Mouse (Mus musculus): ENCODE data around the gene Sfn.
"Not testable (repeated sequence)": the region's sequence is repeated elsewhere in the genome, so short reads cannot be mapped to it uniquely, and the experiment has no call there.

Sfn gene

DNA sequence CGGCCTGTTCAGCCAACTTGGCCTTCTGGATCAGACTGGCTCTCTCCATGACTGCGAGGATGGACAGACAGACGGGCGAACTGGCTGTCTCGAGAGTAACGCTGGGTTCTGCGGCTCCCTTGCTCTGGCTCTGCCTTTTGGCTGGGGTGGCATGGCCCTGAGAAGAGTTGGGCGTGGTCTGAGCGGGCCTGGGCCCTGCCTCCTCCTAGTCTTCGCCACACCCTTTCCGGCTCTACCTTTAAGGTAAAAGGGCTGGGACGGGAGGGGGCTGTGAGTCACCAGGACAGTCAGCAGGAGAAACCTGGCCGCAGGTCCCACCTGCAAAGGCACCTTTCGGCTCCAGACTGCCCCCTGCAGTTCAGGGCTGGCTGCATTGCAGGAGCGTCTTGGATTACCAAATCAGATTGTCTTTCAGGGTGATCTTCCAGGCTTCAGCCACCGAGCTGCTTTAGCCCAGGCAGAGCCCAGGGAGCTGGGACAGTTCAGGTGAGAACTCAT is at the start of gene Sfn:
Gene Sfn (minus strand): TSS at position 448 of the 498 bp plus-strand sequence.
- DNase-seq = peak; percentile 80 to 89

DNA sequence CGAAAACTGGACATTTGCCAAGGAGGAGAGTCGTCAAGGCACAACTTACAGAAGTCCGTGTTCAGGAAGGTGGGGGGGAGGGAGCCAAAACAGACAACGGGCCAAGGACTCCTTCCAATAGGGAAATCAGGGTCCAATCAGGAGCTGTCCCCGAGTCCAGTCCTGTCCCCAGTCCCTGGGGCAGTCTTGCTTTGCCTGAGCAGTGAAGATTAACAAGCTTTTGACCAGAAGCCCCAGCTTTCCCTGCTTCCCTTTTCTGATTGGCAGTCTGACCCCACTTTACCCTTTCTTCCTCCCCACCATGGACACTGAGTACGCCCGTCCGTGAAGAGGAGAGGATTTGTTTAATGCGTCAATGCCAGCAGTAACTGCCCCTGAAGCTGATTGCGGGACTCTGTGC is 49.5 kb upstream of the Sfn start:
- DNase-seq = no peak

DNA sequence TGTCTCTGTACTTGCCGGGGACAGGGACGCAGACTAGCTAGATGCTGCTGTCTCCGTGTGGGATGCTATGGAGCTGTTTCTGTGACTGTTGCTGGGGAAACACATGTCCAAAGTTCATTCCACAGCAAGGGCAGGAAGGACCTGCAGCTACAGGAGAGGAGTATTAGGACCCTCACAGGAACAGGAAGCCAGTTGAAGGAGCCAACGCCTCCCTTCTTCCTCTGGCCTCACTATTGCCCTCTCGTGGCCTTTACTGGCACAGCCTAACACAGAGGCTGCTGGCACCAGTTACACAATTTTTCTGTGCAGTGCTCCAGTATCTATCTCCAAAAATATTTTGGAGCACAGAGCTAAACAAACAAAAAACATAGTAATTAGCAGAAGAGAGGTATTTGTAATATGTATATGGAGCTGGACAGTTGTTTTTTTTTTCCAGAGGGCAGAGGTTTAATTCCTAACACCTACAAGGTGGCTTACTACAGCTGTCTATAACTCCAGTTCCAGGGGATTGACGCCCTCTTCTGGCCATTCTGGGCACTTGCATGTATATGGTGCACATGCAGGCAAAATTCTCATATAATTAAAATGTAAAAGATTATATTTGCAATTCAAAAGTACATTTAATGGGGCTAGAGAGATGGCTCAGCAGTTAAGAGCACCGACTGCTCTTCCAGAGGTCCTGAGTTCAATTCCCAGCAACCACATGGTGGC is 48.2 kb upstream of the Sfn start, which contains the start of gene Zdhhc18:
Gene Zdhhc18 (minus strand): TSS at position 166 of the 711 bp plus-strand sequence.
- peak; percentile 87 to 92 for DNase-seq

DNA sequence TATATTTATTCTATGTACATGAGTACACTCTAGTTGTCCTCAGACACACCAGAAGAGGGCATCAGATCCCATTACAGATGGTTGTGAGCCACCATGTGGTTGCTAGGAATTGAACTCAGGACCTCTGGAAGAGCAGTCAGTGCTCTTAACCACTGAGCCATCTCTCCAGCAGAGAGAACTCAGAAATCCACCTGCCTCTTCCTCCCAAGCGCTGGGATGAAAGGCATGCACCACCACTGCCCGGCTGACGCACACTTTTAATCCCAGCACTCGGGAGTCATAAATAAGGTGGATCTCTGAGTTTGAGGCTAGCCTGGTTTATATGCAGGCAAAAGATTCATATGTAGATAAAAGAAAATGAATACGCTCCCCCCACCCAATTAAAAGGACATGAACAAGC is 47.5 kb upstream of the Sfn start:
- not testable (repeated sequence) for DNase-seq

GRCm38 (mm10) chr4:133645680-133646079 is 43.7 kb upstream of the Sfn start:
- DNase-seq = no peak

DNA sequence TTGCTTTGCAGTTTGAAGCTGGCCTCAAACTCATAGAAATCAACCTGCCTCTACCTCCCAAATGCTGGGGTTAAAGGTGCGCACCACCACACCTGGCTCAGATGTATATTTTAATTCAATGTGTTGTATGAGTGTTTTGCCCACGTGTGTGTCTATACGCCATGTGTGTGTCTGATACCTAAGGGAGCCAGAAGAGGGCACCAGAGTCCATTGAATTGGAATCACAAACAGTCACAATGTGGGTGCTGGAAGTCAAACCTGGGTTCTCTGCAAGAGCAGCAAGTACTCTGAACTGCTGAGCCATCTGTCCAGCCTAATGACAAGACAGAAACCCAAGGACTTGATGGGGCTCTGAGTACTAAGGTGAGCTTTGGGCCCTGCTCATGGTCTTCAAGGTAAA is 43.2 kb upstream of the Sfn start:
- no peak for DNase-seq

- no peak for DNase-seq
Measured at GRCm38 (mm10) chr4:133634043-133634410, 32.1 kb upstream of the Sfn start.

DNA sequence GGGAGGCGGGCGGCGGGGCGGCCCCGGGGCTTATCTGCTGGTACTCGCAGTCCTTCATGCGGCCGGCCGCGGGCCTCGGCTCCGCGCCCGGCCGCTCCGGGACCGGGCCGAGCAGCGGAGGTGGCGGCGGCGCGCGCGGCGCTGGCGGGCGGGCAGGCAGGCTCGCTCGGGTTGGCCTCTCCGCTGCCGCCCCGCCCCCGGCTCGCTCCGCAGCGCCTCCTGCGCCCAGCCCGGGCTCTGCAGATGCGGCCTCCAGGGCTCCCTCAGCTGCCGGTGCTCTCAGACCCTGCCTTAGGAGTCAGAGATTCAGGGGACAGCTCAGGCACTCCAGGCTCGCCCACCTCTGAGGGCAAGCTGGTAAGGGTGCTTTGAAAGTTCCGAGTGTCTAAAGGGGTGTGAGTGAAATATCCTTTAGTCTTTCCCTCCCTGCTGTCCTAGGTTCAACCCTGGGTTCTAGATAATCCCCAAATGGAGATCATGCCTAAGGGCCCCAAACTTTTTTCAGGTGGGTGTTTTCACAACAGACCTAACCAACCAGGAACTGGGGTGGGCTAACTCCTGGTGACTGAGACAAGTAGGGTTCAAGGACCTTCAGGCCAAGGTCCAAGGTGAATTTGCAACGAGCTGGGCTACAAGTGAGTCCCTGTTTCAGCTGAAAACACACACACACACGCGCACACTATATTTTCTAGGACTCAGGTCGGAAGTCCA is 31.5 kb upstream of the Sfn start:
- DNase-seq = peak; percentile 94 to 96

DNA sequence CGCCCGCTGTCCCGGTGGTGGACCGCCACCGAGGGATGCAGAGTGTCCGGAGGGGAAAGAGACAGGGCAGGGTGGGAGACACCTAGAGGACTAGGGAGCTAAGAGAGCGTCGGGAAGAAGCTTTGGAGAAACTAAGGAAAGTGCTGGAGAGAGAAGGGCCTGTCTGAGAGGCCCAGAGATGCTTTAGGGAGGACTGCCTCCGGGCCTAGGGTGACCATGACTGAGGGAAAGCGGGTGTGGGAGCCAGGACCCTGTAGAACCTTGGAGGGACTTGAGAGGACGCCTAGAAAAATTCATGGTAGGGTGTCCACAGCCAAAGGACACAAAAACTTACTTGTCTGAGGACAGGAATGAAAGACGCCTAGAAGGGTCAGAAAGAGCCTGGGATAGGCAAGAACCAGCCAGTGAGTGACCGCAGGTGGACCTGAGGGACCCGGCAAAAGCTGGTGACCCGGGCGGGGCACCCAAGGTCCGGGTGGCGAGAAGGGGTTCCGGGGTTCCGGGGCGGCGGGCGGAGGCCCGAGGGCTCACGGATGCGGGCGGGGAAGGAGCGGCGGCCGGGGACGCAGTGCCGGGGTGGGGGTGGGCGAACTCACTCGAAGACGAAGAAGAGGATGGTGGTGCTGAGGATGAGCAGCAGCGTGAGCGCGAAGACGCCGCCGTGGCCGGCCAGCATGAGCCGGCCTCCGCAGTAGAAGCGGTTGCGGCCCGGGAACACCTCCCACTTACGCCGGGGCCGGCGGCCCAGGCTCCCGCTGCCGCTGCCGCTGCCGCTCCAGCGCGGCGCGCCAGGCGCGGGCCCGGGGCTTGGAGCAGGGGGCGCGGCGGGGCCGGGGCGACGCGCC is 30.7 kb upstream of the Sfn start:
- DNase-seq = peak in 1 of 2 experiments; percentile 53

- no peak for DNase-seq
Measured at GRCm38 (mm10) chr4:133631769-133632411, 29.9 kb upstream of the Sfn start.

DNA sequence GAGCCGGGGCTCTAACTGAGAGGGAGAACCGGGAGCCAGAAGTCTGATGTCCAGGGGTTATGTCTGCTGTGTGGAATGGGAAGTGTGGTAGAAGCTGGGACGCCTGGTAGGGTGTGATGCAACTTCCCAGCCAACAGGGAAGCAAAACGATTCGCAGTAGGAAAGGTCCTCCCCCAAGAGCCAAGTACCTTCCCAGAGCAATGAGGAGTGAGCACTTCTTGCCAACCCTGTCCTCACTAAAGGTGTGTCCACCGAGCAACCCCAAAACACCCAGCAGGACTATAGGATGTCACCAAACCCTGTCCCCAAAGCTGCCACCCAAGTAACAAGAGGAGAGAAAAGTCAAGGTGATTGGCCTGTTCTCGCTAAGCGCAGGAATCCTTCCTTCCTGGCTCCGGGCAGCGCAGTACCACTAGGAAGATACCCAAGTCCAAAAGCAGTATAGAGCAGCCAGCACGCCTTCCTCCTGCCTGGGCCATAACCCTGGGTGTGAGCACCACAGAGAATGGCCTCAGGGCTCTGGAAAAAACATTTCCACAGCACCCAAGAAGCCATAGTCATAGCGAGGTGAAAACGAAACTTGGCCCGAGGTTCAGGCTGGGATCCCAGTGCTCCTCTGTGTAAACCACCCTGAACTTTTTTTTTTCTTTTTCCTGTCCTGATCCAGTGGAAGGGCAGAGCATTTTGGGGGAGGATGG is 29.3 kb upstream of the Sfn start:
- peak in 1 of 2 experiments; percentile 47 for DNase-seq

- no peak for DNase-seq
Measured at GRCm38 (mm10) chr4:133630326-133630920, 28.5 kb upstream of the Sfn start.

- DNase-seq = no peak
Measured at GRCm38 (mm10) chr4:133629191-133629590, 27.2 kb upstream of the Sfn start.

- DNase-seq = no peak
Measured at GRCm38 (mm10) chr4:133628517-133628916, 26.5 kb upstream of the Sfn start.

DNA sequence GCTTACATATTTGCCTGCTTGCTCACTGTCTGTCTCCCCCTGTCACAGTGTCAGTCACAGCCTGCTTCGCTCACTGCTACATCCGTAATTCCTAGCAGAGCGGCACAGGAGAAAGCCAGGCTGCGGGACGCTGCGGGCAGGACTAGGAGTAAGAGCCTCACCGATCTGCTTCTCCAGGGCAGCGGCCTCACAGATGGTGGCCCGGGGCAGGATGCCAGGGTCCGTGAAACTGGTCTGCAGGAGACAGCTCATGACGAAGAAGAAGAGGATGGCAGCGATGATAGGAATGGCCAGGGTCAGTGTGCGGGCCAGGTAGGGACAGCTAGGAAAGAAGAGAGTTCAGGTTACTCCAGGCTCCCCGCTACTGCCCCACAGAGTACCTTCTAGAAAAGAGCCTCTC is 25.1 kb upstream of the Sfn start:
- no peak for DNase-seq

GRCm38 (mm10) chr4:133626621-133627020 is 24.7 kb upstream of the Sfn start:
- no peak for DNase-seq

DNA sequence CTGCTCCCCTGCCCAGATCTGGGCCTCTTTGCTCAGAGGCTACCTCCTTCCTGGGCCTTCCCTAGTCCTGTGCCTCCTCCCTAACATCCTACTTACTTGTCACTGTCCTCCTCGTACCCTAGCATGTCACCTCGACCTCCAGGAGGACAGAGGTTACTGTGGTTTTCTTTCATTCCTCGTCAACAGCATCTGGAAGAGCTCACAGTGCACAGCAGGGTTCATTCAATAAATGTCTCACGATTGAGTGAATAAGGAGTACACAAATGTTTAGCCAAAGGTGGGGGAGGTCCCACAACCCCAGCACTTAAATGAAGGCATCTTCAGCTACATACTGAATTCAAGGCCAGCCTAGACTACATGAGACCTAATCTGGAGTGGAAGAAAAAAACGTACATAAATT is 24.3 kb upstream of the Sfn start:
- DNase-seq = no peak

DNA sequence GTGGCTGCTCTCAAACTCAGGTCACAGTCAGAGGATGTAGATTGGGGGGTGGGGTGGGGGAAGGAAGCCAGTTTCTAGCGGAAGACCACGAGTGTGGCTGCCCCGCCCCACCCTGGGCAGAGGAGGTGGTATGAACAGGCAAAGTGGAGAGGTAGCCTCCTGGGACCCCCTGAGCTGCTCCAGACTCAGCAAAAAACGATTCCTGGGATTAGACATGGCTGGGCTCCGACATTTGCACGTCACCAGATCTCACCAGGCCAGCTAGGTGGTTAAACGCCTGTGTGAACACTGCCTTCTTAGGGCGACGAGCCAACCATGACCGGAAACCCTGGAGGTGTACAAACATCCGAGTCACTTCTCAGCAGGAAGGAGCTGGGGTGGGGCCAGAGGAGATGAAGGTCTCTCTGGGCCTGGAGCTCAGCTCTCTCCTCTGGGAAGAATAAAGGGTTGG is 23.7 kb upstream of the Sfn start:
- DNase-seq = peak; percentile 83 to 89

DNA sequence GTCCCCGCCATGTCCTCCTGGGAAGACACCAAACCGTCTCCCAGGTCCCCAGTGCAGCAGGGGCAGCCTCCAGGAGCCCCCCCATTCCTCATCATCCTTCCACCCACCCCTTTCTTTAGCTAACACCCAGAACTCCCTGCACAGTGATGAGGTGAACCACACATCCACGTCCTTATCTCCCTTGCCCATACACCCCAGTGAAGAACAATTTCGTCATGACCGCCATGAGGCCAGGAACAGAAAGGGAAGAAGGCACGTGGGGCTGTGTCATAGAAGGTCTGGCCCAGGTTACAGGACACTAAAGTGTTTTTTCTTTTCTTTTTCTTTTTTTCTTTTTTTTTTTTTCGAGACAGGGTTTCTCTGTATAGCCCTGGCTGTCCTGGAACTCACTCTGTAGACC is 22.9 kb upstream of the Sfn start:
- no peak for DNase-seq

DNA sequence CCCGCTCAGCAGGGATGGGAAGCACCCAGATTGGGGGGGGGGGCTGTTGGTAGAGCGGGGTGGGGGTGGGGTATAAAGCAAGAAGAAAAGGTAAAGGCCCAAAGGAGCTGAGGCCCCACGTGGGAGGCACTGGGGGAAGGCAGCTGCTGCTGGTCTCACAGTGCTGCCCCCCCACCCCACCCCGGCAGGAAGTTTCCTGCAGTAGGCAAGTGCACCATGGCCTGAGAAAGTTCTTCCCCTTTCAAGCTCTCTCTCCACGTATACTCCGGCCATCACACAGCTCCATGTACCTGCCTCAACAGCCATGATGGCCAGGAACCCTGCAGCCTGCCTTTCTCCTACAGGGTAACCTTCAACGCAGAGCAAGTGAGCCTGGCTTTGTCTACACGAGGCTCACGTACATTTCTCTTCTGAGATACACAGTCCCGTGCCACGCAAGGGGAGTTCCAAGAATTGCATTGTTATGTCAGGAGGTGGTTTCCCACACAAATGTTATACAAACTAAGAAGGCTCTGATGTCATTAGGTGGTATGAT is 20.3 kb upstream of the Sfn start:
- no peak for DNase-seq

DNA sequence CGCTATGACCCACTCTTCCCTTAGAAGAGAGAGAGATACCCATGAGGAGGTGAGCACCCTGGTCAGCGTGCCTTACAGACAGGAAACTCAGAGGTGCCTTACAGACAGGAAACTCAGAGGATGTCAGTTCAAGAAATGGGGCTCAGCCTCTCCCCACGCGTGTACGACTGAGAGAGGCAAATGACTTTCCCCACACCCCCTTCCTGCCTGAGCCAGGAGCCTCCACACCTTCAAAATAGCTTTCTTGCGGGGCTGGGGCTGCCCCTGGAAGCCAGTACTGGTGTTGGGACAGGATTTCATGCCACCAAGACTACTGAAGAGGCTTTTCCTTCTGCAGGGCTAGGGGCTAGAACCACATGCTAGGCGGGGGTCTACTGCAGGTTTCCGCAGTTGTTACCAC is 18.7 kb upstream of the Sfn start:
- DNase-seq = no peak

Data from lung, postnatal 4 days (tissue).